ENCODE assay signal across 31 mouse cellular contexts in genomic region chr2:38975181-38975580, GRCm38 (mm10). TPM values are rescaled to one million over a fixed set of nuclear protein-coding genes. Genes with fewer than 3 reads are reported as not detected.
DNase-seq lines count a peak whose midpoint lies in the region; ATAC-seq and TF ChIP-seq lines count a peak whose summit lies in the region.
"Had no signal": no experiment of that assay in that cellular context is flagged by ENCODE, and none has a peak within 500 bp of the region (broad histone marks: within the 10 kb centered on the region; RNA-seq: fewer than 3 reads in every experiment).

No protein-coding gene starts in this region.

- H3K9ac ChIP-seq in heart, embryonic 16.5 days (ENCODE audit: low read length): no peak overlapping the region
- peak overlapping the region; percentile 2; the same call in 1 of the 2 replicates for H3K9ac ChIP-seq in ES-E14 (ENCODE audit: insufficient read depth, low read depth, low read length, poor library complexity, severe bottlenecking)
- H3K9ac ChIP-seq: embryonic facial prominence, embryonic 13.5 days; forebrain, embryonic 13.5 days; forebrain, postnatal 0 days; heart, embryonic 12.5 days; heart, embryonic 15.5 days; hindbrain, embryonic 12.5 days; hindbrain, embryonic 15.5 days had no signal

- in situ Hi-C loops in ES-E14 (cut with MboI; ENCODE audit: low sequenced_read_pairs in 2 of 2, unreplicated experiment in 2 of 2): no loop called here

- no peaks in the 10 kb centered on the region for H3K36me3 ChIP-seq in heart, embryonic 16.5 days (ENCODE audit: control insufficient read depth, insufficient read depth)
- no peaks in the 10 kb centered on the region for H3K36me3 ChIP-seq in E14TG2a.4 (ENCODE audit: insufficient read depth, low read length)
- H3K36me3 ChIP-seq in ES-E14 (ENCODE audit: control insufficient read depth, insufficient read depth, low read length, poor library complexity, severe bottlenecking): no peaks in the 10 kb centered on the region
- H3K36me3 ChIP-seq in midbrain, embryonic 10.5 days: no peaks in the 10 kb centered on the region
- H3K36me3 ChIP-seq: embryonic facial prominence, embryonic 10.5 days; embryonic facial prominence, embryonic 13.5 days; forebrain, embryonic 10.5 days; G1E; heart, embryonic 12.5 days; heart, embryonic 15.5 days; hindbrain, embryonic 12.5 days; hindbrain, embryonic 15.5 days had no signal

- DNase-seq in heart, postnatal 25 days (ENCODE audit: low spot score): no peak
- DNase-seq in ES-E14 (ENCODE audit: low read depth, low spot score): no peak
- peak; percentile 34 for DNase-seq in ZHBTc4 (ENCODE audit: low read depth, low spot score)
- DNase-seq in cerebellum, adult 8-10 months: no peak
- no peak for DNase-seq in midbrain, embryonic 10.5 days (ENCODE audit: low spot score)
- no peak for DNase-seq in right cerebral cortex, postnatal 36 days (ENCODE audit: low spot score in 2 of 2)
- DNase-seq: adrenal gland, postnatal 10 days; adrenal gland, postnatal 36 days; cerebellum, adult 18-20 months; cerebellum, postnatal 10 days; cerebellum, postnatal 36 days; embryo, embryonic 11 days; forebrain, postnatal 0 days; gastrocnemius, adult 2 months; gastrocnemius, postnatal 14 days; heart, adult 18-20 months; heart, postnatal 14 days had no signal

- no peaks in the 10 kb centered on the region for H3K9me3 ChIP-seq in heart, embryonic 16.5 days (replicated peaks; ENCODE audit: control insufficient read depth, low read length)
- no peaks in the 10 kb centered on the region for H3K9me3 ChIP-seq in E14TG2a.4 (ENCODE audit: low read length)
- no peaks in the 10 kb centered on the region for H3K9me3 ChIP-seq in ES-E14 (ENCODE audit: control insufficient read depth, insufficient read depth, low read depth, low read length)
- H3K9me3 ChIP-seq in midbrain, embryonic 10.5 days (replicated peaks): no peaks in the 10 kb centered on the region
- H3K9me3 ChIP-seq: embryonic facial prominence, embryonic 10.5 days; embryonic facial prominence, embryonic 13.5 days; forebrain, embryonic 10.5 days; forebrain, embryonic 13.5 days; G1E; heart, embryonic 12.5 days; heart, embryonic 15.5 days; hindbrain, embryonic 12.5 days; hindbrain, embryonic 15.5 days had no signal

- intact Hi-C loops in heart, postnatal 25 days (cut with DNase I): no loop called here

- H3K27me3 ChIP-seq in heart, embryonic 16.5 days (ENCODE audit: control insufficient read depth, insufficient read depth, low read length): no peaks in the 10 kb centered on the region
- H3K27me3 ChIP-seq in E14TG2a.4 (ENCODE audit: insufficient read depth, low read length): peaks cover 32% of the 10 kb centered on the region
- no peaks in the 10 kb centered on the region for H3K27me3 ChIP-seq in midbrain, embryonic 10.5 days (ENCODE audit: low read depth, poor library complexity, severe bottlenecking)
- H3K27me3 ChIP-seq: embryonic facial prominence, embryonic 13.5 days; forebrain, embryonic 13.5 days; heart, embryonic 15.5 days; hindbrain, embryonic 15.5 days had no signal

- H3K4me3 ChIP-seq in heart, embryonic 16.5 days (ENCODE audit: low read length): no peak overlapping the region
- H3K4me3 ChIP-seq in E14TG2a.4 (replicated peaks; ENCODE audit: low read length) (peak overlapping the region; percentile 69), ES-E14 (ENCODE audit: insufficient read depth in 1 of 2, low read depth in 1 of 2, low read length in 2 of 2, poor library complexity in 1 of 2, severe bottlenecking in 1 of 2) (0 out of 4 replicates have a peak overlapping the region, but pooled peaks of 1 of the 2 experiments have one; percentile 2)
- no peak overlapping the region for H3K4me3 ChIP-seq in midbrain, embryonic 10.5 days
- H3K4me3 ChIP-seq: embryonic facial prominence, embryonic 10.5 days; embryonic facial prominence, embryonic 13.5 days; erythroblast, embryonic 14.5 days; forebrain, embryonic 10.5 days; forebrain, embryonic 13.5 days; gastrocnemius, adult 2 months; heart, embryonic 12.5 days; heart, embryonic 15.5 days; hindbrain, embryonic 12.5 days; hindbrain, embryonic 15.5 days had no signal

- no peak overlapping the region for H3K4me2 ChIP-seq in heart, embryonic 16.5 days (ENCODE audit: low read depth, low read length)
- H3K4me2 ChIP-seq: embryonic facial prominence, embryonic 13.5 days; forebrain, embryonic 13.5 days; heart, embryonic 12.5 days; heart, embryonic 15.5 days; hindbrain, embryonic 12.5 days; hindbrain, embryonic 15.5 days had no signal

- no peak overlapping the region for H3K27ac ChIP-seq in heart, embryonic 16.5 days (ENCODE audit: low read length)
- H3K27ac ChIP-seq in ES-E14 (ENCODE audit: insufficient read depth, low read depth, low read length, poor library complexity, severe bottlenecking): no peak overlapping the region
- no peak overlapping the region for H3K27ac ChIP-seq in midbrain, embryonic 10.5 days (replicated peaks)
- H3K27ac ChIP-seq: embryonic facial prominence, embryonic 10.5 days; embryonic facial prominence, embryonic 13.5 days; forebrain, embryonic 10.5 days; forebrain, embryonic 13.5 days; gastrocnemius, adult 2 months; heart, embryonic 15.5 days; hindbrain, embryonic 12.5 days; hindbrain, embryonic 15.5 days had no signal

- H3K4me1 ChIP-seq in heart, embryonic 16.5 days (ENCODE audit: control insufficient read depth, insufficient read depth, low read length): no peaks in the 10 kb centered on the region
- peaks cover 29% of the 10 kb centered on the region for H3K4me1 ChIP-seq in E14TG2a.4 (replicated peaks; ENCODE audit: low read depth, low read length)
- H3K4me1 ChIP-seq in ES-E14 (ENCODE audit: control insufficient read depth in 2 of 2, insufficient read depth in 2 of 2, low read length in 2 of 2, poor library complexity in 1 of 2): peaks cover 0 to 17% of the 10 kb centered on the region in 2 experiments; a peak in 1 of 4 replicates
- H3K4me1 ChIP-seq in midbrain, embryonic 10.5 days: peaks cover 4% of the 10 kb centered on the region; the same call in 1 of the 2 replicates
- H3K4me1 ChIP-seq: embryonic facial prominence, embryonic 13.5 days; forebrain, embryonic 13.5 days; heart, embryonic 15.5 days; hindbrain, embryonic 12.5 days; hindbrain, embryonic 15.5 days had no signal

- no peak for TF ChIP-seq CTCF in E14TG2a.4 (conservative IDR thresholded peaks at IDR 0.05; ENCODE audit: low read length)

- 77% methylated on average over 3 of the region's 3 CpGs for WGBS in heart, embryonic 16.5 days
- WGBS in midbrain, embryonic 10.5 days: 86% methylated on average over 3 of the region's 3 CpGs

- 0 out of 2 replicates have a peak, but pooled peaks have one; percentile 6 for ATAC-seq in heart, embryonic 16.5 days (replicated peaks; ENCODE audit: extremely low read depth, insufficient read depth, low FRiP score)
- ATAC-seq: forebrain, embryonic 13.5 days; forebrain, postnatal 0 days; intestine, postnatal 0 days had no signal

TF ChIP-seq in ES-E14, 5 proteins besides CTCF, POLR2A, EP300 and RAD21:
- no peak for TF ChIP-seq ZC3H11A (IDR thresholded peaks at IDR 0.05; ENCODE audit: borderline replicate concordance, low read depth, low read length)
- no peak for TF ChIP-seq CHD2 (IDR thresholded peaks at IDR 0.05; ENCODE audit: low read depth, low read length)
- no peak for TF ChIP-seq HCFC1 (IDR thresholded peaks at IDR 0.05; ENCODE audit: borderline replicate concordance, insufficient read depth, low read length)
- no peak for TF ChIP-seq MAFK (IDR thresholded peaks at IDR 0.05; ENCODE audit: insufficient read depth, low read depth, low read length)
- no peak for TF ChIP-seq ZNF384 (IDR thresholded peaks at IDR 0.05; ENCODE audit: low read depth, low read length)

RNA-seq across cellular contexts. Expression of gene Wdr38, which starts 22.1 kb away (rescaled TPM):
- 1.2 and 1.3 TPM in 2 replicates for polyA plus RNA-seq in heart, embryonic 16.5 days (2015; fragmentation: Nextera tagmentation; extraction: Ambion mirVana)
- total RNA-seq in heart, postnatal 25 days (2021): under 1 TPM; 0.08 TPM
- 1.7 and 2.6 TPM in 2 replicates for total RNA-seq in ES-E14 (2012; rRNA removed)
- 1.9 and 2.2 TPM in 2 replicates for polyA plus RNA-seq in midbrain, embryonic 10.5 days (2016; fragmentation: Nextera tagmentation; extraction: Ambion mirVana)
- polyA plus RNA-seq: erythroblast, embryonic 14.5 days had no signal

RNA-seq across cellular contexts. Expression of gene Arpc5l, which starts 30.0 kb away (rescaled TPM):
- 77.4 and 83.3 TPM in 2 replicates for polyA plus RNA-seq in heart, embryonic 16.5 days (2015; fragmentation: Nextera tagmentation; extraction: Ambion mirVana)
- 10 to 100 TPM; 81.8 to 87.5 TPM for total RNA-seq in heart, postnatal 25 days (2021)
- total RNA-seq in ES-E14 (2012; rRNA removed): 42.0 and 58.4 TPM in 2 replicates
- 135 and 138 TPM in 2 replicates for polyA plus RNA-seq in midbrain, embryonic 10.5 days (2016; fragmentation: Nextera tagmentation; extraction: Ambion mirVana)

RNA-seq across cellular contexts. Expression of gene Rpl35, which starts 30.2 kb away (rescaled TPM):
- 479 and 487 TPM in 2 replicates for polyA plus RNA-seq in heart, embryonic 16.5 days (2015; fragmentation: Nextera tagmentation; extraction: Ambion mirVana)
- 100 to 1,000 TPM; 298 to 299 TPM for total RNA-seq in heart, postnatal 25 days (2021)
- total RNA-seq in ES-E14 (2012; rRNA removed): 1,385 and 1,524 TPM in 2 replicates
- polyA plus RNA-seq in midbrain, embryonic 10.5 days (2016; fragmentation: Nextera tagmentation; extraction: Ambion mirVana): 837 and 1,005 TPM in 2 replicates

RNA-seq across cellular contexts. Expression of gene Olfml2a, which starts 43.4 kb away (rescaled TPM):
- 6.7 and 8.1 TPM in 2 replicates for polyA plus RNA-seq in heart, embryonic 16.5 days (2015; fragmentation: Nextera tagmentation; extraction: Ambion mirVana)
- total RNA-seq in heart, postnatal 25 days (2021): 1 to 10 TPM; 5.2 to 6.3 TPM
- total RNA-seq in ES-E14 (2012; rRNA removed): 0.27 and 0.37 TPM in 2 replicates
- polyA plus RNA-seq in midbrain, embryonic 10.5 days (2016; fragmentation: Nextera tagmentation; extraction: Ambion mirVana): 1.5 and 2.0 TPM in 2 replicates
- total RNA-seq: hematopoietic stem cell, adult 5-6 weeks had no signal
- polyA plus RNA-seq: G1E had no signal

RNA-seq across cellular contexts. Expression of gene Nr6a1, which starts 47.7 kb away (rescaled TPM):
- polyA plus RNA-seq in heart, embryonic 16.5 days (2015; fragmentation: Nextera tagmentation; extraction: Ambion mirVana): 0.55 and 0.62 TPM in 2 replicates
- total RNA-seq in heart, postnatal 25 days (2021): 1 to 10 TPM; 1.1 TPM
- total RNA-seq in ES-E14 (2012; rRNA removed): 40.7 and 51.5 TPM in 2 replicates
- polyA plus RNA-seq in midbrain, embryonic 10.5 days (2016; fragmentation: Nextera tagmentation; extraction: Ambion mirVana): 5.8 and 11.9 TPM in 2 replicates
- polyA plus RNA-seq: erythroblast, embryonic 14.5 days had no signal
